Mouse (Mus musculus) left cerebral cortex, postnatal 14 days (tissue): ENCODE data around the gene Ttc19. TPM values are rescaled to one million over a fixed set of nuclear protein-coding genes. Genes with fewer than 3 reads are reported as not detected.
A peak's percentile ranks its signal among the peaks of the same experiment; 100 is the strongest.

Source experiments
- DNase-seq, 2 experiments: peaks; one replicate each; pipeline ENCODE4 v3.0.0; 2021 to 2022; ENCODE audit warnings: low spot score in 2 of 2, mixed read lengths in 1 of 2
- intact Hi-C: fragments of 180-260 bp; cut with DNase I; formaldehyde crosslinking; loops from one replicate; pipeline ENCODE4 v1.15.1; 2025
- long read RNA-seq, 2 experiments: library from polyadenylated mRNA; stranded (forward); transcript quantifications; one replicate each; pipeline ENCODE4 v2.0.0; 2021
- total RNA-seq, 2 experiments: library from RNA; stranded (reverse); gene quantifications; 2 replicates each; pipeline ENCODE4 v1.2.3; 2021

Gene Ttc19
- total RNA-seq: 10 to 100 TPM; 81.3 to 82.4 TPM
- long read RNA-seq, experiment 1, transcript Ttc19-201 (10 exons, 3,410 nt): major isoform, 116 of 139 reads
- long read RNA-seq, experiment 1, partial matches to known transcripts: 8 of 139 reads
- long read RNA-seq, experiment 1, other reads (novel, unspliced or antisense): 11 of 139 reads
- long read RNA-seq, experiment 2, transcript Ttc19-201 (10 exons, 3,410 nt): major isoform, 64 of 82 reads
- long read RNA-seq, experiment 2, partial matches to known transcripts: 5 of 82 reads
- long read RNA-seq, experiment 2, other reads (novel, unspliced or antisense): 11 of 82 reads

GRCm38 (mm10) chr11:62280675-62281600 lies at the start of gene Ttc19, which contains the start of gene Zswim7:
Gene Ttc19 (plus strand): TSS chr11:62281473.
Gene Zswim7 (minus strand): TSS chr11:62281375.
- intact Hi-C loops: loop anchor here (1.0 to 2.0 kb wide), 3 partner anchors 154 to 330 kb away; no protein-coding TSS in a partner anchor

GRCm38 (mm10) chr11:62240631-62241261 lies 40.5 kb upstream of the Ttc19 start:
- intact Hi-C loops: no loop called here
- no peak for DNase-seq

More at GRCm38 (mm10) chr11:62280675-62281600, at the start of gene Ttc19, which contains the start of gene Zswim7:
- peak; percentile 91 to 93 for DNase-seq

- no peak for DNase-seq
- intact Hi-C loops: no loop called here
These were observed 37.4 kb upstream of the Ttc19 start for GRCm38 (mm10) chr11:62243871-62244270.

GRCm38 (mm10) chr11:62244471-62244870 lies 36.8 kb upstream of the Ttc19 start:
- intact Hi-C loops: no loop called here
- no peak for DNase-seq

GRCm38 (mm10) chr11:62247759-62248400 lies 33.4 kb upstream of the Ttc19 start:
- intact Hi-C loops: no loop called here

GRCm38 (mm10) chr11:62248401-62249244 lies 32.6 kb upstream of the Ttc19 start, which contains the start of gene Adora2b:
Gene Adora2b (plus strand): TSS chr11:62248984.
- peak; percentile 27 to 41 for DNase-seq
- intact Hi-C loops: no loop called here

More at GRCm38 (mm10) chr11:62247759-62248400, 33.4 kb upstream of the Ttc19 start:
- DNase-seq: no peak

- intact Hi-C loops: no loop called here
- peak in 1 of 2 experiments; percentile 20 for DNase-seq
These were observed 31.8 kb upstream of the Ttc19 start for GRCm38 (mm10) chr11:62249266-62250037.

- DNase-seq: no peak
- intact Hi-C loops: no loop called here
These were observed 30.2 kb upstream of the Ttc19 start for GRCm38 (mm10) chr11:62251047-62251446.

- no peak for DNase-seq
- intact Hi-C loops: no loop called here
These were observed 27.9 kb upstream of the Ttc19 start for GRCm38 (mm10) chr11:62253380-62253779.

- intact Hi-C loops: no loop called here
- DNase-seq: no peak
These were observed 22.1 kb upstream of the Ttc19 start for GRCm38 (mm10) chr11:62259214-62259613.

GRCm38 (mm10) chr11:62263599-62263998 lies 17.7 kb upstream of the Ttc19 start:
- peak; percentile 15 to 50 for DNase-seq

GRCm38 (mm10) chr11:62264018-62264417 lies 17.3 kb upstream of the Ttc19 start:
- intact Hi-C loops: no loop called here
- DNase-seq: no peak

More at GRCm38 (mm10) chr11:62263599-62263998, 17.7 kb upstream of the Ttc19 start:
- intact Hi-C loops: no loop called here

GRCm38 (mm10) chr11:62265642-62266041 lies 15.6 kb upstream of the Ttc19 start:
- intact Hi-C loops: no loop called here
- no peak for DNase-seq

- no peak for DNase-seq
- intact Hi-C loops: no loop called here
These were observed 14.6 kb upstream of the Ttc19 start for GRCm38 (mm10) chr11:62266466-62267214.

GRCm38 (mm10) chr11:62268381-62268780 lies 12.9 kb upstream of the Ttc19 start:
- DNase-seq: no peak
- intact Hi-C loops: no loop called here

- no peak for DNase-seq
- intact Hi-C loops: no loop called here
These were observed 12.2 kb upstream of the Ttc19 start for GRCm38 (mm10) chr11:62269097-62269496.

- intact Hi-C loops: no loop called here
These were observed 10.4 kb upstream of the Ttc19 start for GRCm38 (mm10) chr11:62270851-62271250.

More at GRCm38 (mm10) chr11:62270851-62271250, 10.4 kb upstream of the Ttc19 start:
- no peak for DNase-seq
